Mouse (Mus musculus): Measurements from ENCODE around the gene Dmrtc2.
A peak's percentile ranks its signal among the peaks of the same experiment; 100 is the strongest.

Gene Dmrtc2

DNA sequence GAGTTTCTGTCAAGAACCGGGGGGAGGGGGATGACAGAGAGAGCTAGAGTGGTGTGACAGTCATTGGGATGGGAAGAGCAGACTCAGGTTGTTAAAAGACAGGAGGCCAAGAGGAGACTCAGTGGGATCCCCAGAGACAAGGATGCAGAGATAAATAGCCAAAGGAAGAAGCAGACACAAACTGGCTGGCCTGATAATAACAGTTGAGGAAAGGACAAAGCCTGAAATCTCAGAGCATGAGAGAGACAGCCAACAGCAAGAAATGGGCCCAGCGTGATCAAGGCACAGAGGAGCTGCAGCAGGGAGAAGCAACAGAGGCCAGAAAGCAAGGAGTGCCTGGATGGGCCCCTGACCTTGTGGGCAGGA, 32.4 kb downstream of the Dmrtc2 start:
- no peak for DNase-seq (ENCODE audit: low read depth)

DNA sequence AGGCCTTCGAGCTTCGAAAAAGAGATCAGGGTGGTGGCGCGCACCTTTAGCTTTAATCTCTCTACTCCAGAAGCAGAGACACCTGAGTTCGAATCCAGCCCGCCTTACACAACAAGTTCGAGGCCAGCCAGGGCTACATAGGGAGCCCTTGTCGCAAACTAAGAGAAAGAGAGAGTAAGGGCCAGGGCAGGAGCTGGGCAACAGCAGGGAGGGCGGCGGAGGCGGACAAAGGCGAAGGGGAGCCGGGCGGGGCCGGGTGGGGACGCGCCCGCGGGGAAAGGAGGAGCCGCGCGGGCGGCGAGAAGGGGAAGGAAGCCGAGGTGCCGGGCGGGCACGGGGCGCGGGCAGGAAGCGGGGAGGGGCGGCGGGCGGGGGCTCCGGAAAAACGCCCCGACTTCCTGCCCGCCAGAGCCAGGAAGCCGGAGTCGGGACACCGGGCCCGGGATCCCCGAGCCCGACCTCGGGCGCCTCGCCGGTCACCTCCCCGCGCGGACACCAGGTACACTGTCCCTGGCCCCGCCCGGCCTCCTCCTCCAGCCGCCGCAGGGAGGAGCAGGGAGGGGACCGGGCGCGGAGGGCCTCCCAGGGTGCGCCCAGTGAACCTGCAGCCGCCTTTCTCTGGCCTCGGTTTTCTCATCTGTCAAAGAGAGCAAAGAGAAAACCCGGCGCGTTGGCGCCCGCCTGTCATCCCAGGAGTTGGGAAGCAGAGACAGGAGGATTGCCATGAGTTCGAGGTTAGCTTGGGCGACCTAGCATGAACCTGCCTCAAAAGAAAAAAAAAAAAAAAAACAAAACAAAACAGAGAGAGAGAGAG, 33.0 kb downstream of the Dmrtc2 start, which contains the start of gene Arhgef1:
Gene Arhgef1, plus strand, starts transcription at position 283 of the 814 bp plus-strand sequence.
- peak; percentile 67 for DNase-seq (ENCODE audit: low read depth)

DNA sequence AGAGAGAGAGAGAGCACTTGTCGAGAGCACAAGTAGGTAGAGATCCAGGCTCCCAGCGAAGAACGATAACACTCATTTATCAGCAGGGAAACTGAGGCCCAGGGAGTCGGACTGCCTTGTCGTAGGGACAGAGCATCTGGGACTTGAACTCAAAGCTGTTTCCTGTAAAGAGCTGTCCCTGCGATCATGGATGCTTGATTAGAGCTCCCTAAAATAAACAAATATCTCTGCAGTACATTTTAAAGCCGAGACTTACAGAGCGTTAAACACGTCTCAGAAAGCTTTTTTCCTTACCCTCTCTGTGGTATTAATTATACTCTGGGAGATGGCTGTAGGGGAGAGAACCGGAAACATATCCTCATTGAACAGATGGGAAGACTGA, 33.6 kb downstream of the Dmrtc2 start:
- DNase-seq (ENCODE audit: low read depth) = peak; percentile 59

DNA sequence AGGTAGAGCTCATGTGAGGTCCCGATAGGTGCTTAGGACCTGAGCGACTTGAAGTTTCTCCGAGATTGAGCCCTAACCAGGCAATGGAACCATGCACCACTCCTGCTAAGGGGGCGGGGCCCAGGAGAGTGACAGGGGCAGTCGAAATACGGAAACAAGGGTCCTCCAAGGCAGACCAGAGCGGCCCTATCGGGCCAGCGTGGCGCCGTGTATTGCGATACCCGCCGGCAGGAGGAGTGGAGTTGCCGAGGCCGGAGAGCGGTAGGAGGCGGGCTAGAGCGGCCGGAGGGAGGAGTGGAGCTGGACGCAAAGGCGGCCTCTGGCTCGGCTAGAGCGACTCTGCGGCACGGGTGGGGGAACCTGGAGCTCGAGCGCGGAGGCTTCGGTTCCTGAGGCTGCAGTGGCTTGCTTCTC, 34.2 kb downstream of the Dmrtc2 start:
- DNase-seq (ENCODE audit: low read depth) = peak; percentile 99

DNA sequence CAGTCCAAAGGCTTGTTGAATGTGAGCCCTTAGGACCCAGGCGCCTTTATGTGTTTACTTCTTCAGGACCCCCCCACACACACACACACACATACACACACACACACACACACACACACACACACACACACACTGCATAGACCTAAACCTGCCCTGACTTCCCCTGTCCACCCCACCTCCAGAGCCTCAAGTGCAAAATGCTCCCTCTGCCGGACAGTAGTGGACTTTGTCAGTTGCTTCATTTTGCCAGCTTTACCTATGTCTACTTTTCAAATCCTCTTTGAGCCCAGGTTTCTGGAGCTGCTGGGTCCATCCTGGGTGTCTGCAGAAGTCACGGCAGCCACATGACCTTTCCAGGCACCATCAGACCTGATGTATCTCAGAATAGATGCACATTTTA, 35.1 kb downstream of the Dmrtc2 start:
- DNase-seq (ENCODE audit: low read depth) = peak; percentile 91

DNA sequence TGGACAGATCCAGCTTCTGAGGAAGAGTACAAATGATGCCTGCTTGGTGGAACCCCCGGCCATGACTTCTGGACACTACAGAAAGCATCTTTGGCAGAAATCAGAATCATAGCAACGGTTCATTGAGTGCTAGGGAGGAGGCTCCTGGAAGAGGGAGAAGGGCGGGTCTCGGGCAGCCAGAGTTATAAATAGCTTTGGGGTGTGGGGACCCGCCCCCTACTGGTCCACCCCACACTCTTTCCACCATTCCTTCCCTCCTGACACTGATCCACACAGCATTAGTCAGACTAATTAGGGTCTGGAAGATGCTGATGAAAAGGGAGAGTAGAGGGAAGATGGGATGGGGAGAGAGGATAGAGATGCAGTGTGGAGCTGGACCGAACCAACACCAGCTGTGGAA, 36.7 kb downstream of the Dmrtc2 start:
- peak; percentile 28 for DNase-seq (ENCODE audit: low read depth)

DNA sequence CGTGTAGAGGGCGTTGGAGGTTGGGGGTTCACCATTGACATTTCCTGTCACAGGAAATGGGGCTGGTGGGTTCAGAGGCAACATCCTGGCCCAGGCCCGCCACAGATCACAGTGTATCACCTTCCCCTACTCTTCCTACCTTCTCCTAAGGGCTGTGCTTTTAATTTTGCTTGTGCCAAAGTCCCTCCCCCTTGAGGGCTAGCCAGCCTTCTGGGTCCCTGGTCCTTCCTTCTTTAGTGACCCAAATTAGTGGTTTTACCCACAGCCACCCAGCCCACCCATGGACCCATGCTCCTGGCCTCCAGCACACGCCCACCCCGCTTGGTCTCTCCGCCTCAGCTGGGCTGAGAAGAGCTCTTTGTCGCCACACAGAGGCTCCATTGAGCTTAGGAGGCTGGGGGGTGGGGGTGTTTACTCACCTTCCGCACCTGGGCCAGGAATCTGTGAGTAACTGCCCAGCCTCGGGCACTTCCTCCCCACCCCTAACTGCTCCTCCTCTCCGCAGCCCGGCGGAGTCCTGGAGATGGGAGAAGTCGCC, 37.4 kb downstream of the Dmrtc2 start:
- DNase-seq (ENCODE audit: low read depth) = peak; percentile 68

DNA sequence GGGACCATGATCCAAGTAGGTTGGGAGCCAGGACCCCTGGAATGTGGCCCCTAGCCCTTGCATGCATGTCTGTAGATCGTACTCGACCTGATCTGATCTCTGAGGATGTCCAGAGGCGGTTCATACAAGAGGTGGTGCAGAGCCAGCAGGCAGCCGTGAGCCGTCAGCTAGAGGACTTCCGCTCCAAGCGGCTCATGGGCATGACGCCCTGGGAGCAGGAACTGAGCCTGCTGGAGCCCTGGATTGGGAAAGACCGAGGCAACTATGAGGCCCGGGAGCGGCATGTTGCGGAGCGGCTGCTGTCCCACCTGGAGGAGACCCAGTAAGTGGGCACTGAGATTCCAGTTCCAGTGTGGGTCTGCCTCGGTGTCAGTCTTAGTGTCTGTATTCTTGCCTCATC, 42.6 kb downstream of the Dmrtc2 start:
- no peak for DNase-seq (ENCODE audit: low read depth)

DNA sequence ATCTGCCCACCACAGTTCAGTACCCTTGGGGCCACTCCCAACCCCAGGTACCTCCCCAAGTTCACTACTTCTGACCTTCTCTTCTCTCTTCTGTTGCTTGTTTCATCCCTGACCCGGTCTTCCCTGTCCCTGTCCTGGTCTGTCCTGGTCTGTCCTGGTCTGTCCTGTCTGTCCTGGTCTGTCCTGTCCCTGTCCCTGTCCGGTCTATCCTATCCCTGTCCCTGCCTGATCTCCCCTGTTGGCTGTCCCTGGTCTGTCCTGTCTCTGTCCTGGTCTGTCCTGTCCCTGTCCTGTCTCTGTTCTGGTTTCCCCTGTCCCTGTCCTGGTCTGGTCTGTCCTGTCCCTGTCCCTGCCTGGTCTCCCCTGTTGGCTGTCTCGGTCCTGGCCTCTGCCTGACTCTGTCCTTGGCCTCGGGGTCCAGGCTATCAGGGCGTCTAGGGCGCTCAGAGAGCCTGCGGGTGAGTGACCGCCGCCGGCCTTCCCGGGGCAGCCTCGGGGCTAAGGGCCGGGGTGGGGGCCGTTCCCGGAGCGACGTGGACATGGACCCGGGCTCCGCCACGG, 49.0 kb downstream of the Dmrtc2 start:
- DNase-seq (ENCODE audit: low read depth) = no peak

DNA sequence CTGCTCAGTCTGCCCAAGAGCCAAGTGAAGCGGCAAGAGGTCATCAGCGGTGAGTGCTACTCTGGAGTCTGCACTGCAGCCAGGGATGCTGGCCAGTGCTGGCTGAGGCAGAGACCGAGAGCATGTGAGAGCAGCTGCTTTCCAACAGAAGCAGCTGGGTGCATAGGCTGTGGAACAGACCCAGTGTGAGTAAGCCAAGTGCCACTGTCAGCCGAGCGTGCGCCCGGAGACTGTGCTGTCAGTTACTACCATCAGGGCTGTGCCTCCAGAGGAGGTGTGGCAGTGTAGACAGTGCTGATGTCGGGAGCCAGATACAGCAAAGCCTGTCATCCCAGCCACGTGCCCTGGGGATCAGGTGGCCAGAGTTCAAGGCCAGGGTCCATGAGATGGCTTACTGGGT, 49.9 kb downstream of the Dmrtc2 start:
- no peak for DNase-seq (ENCODE audit: low read depth)

Data from 416B (cell line).